Mouse (Mus musculus): ENCODE data around the gene Birc3. TPM values are rescaled to one million over a fixed set of nuclear protein-coding genes. Genes with fewer than 3 reads are reported as not detected.
A peak's percentile ranks its signal among the peaks of the same experiment; 100 is the strongest.

Birc3 gene
- polyA plus RNA-seq, 1 experiment from 2014 or later = 5.6 TPM

- H3K9me3 ChIP-seq (ENCODE audit: low read depth, low read length) = no peaks in the 10 kb centered on the region
- H3K4me3 ChIP-seq (ENCODE audit: low read depth, low read length) = no peak overlapping the region
- H3K36me3 ChIP-seq (ENCODE audit: insufficient read depth) = no peaks in the 10 kb centered on the region
- H3K27ac ChIP-seq (ENCODE audit: low read depth) = no peak overlapping the region
- H3K27me3 ChIP-seq (ENCODE audit: insufficient read depth, low read length) = no peaks in the 10 kb centered on the region
- no peak for ATAC-seq (ENCODE audit: insufficient read depth)
- no peak for DNase-seq
- WGBS = 86% methylated on average over 8 of the region's 8 CpGs
- no peaks in the 10 kb centered on the region for H3K4me1 ChIP-seq (ENCODE audit: insufficient read depth)
- TF ChIP-seq CTCF (IDR thresholded peaks at IDR 0.05; ENCODE audit: low read depth) = no peak
- H3K9ac ChIP-seq = no peak overlapping the region
- no peak overlapping the region for H3K4me2 ChIP-seq
Measured at GRCm38 (mm10) chr9:7851841-7852240, 21.1 kb downstream of the Birc3 start.

DNA sequence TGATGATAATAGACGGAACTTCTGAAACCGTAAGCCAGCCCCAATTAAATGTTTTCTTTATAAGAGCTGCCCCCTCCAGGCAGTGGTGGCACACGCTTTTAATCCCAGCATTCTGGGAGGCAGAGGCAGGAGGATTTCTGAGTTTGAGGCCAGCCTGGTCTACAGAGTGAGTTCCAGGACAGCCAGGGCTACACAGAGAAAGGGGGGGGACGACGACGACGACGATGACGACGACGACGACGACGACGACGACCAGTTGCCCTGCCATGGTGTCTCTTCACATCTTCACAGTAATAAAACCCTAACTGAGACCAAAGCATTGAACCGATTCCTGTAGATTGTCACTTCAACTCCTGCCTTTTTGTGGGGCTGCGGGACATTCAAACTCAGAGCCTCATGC is 24.8 kb downstream of the Birc3 start:
- 92% methylated on average over 18 of the region's 18 CpGs for WGBS
- H3K9ac ChIP-seq = no peak overlapping the region
- ATAC-seq (ENCODE audit: insufficient read depth) (no peak), DNase-seq (no peak)
- H3K4me2 ChIP-seq = no peak overlapping the region
- no peaks in the 10 kb centered on the region for H3K4me1 ChIP-seq (ENCODE audit: insufficient read depth)
- no peaks in the 10 kb centered on the region for H3K9me3 ChIP-seq (ENCODE audit: low read depth, low read length)
- H3K27me3 ChIP-seq (ENCODE audit: insufficient read depth, low read length) = no peaks in the 10 kb centered on the region
- no peak for TF ChIP-seq CTCF (IDR thresholded peaks at IDR 0.05; ENCODE audit: low read depth)
- H3K36me3 ChIP-seq (ENCODE audit: insufficient read depth) = no peaks in the 10 kb centered on the region
- H3K27ac ChIP-seq (ENCODE audit: low read depth) = no peak overlapping the region
- H3K4me3 ChIP-seq (ENCODE audit: low read depth, low read length) = no peak overlapping the region

DNA sequence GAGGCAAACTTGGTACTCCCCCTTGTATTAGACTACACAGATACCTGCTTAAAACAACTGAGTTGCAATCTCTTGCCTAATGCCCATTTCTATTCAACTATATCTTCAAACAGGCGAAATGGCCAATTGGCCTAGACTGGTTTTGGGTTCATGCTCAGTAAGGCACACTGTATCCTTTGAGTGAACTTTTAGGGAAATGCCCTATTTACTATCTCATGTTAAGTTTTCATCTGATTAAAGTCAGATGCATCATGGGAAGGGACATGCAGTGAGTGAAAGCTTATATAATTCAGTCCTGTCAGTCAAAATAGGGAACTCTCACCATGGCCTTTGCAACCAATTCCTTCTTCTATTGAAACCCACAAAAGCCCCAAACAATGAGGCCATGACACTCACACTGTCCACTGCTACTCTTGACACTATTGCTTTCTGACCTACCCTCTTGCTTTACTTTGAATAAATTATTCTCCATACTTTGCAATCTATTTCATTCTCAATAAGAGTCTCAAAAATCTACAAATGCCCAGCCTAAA is 26.3 kb downstream of the Birc3 start:
- H3K4me2 ChIP-seq = no peak overlapping the region
- no peak for TF ChIP-seq CTCF (IDR thresholded peaks at IDR 0.05; ENCODE audit: low read depth)
- ATAC-seq (ENCODE audit: insufficient read depth) (no peak), DNase-seq (no peak)
- no peaks in the 10 kb centered on the region for H3K36me3 ChIP-seq (ENCODE audit: insufficient read depth)
- 83% methylated on average over 1 of the region's 1 CpGs for WGBS
- no peak overlapping the region for H3K9ac ChIP-seq
- no peak overlapping the region for H3K4me3 ChIP-seq (ENCODE audit: low read depth, low read length)
- no peaks in the 10 kb centered on the region for H3K4me1 ChIP-seq (ENCODE audit: insufficient read depth)
- no peaks in the 10 kb centered on the region for H3K27me3 ChIP-seq (ENCODE audit: insufficient read depth, low read length)
- no peaks in the 10 kb centered on the region for H3K9me3 ChIP-seq (ENCODE audit: low read depth, low read length)
- H3K27ac ChIP-seq (ENCODE audit: low read depth) = no peak overlapping the region

DNA sequence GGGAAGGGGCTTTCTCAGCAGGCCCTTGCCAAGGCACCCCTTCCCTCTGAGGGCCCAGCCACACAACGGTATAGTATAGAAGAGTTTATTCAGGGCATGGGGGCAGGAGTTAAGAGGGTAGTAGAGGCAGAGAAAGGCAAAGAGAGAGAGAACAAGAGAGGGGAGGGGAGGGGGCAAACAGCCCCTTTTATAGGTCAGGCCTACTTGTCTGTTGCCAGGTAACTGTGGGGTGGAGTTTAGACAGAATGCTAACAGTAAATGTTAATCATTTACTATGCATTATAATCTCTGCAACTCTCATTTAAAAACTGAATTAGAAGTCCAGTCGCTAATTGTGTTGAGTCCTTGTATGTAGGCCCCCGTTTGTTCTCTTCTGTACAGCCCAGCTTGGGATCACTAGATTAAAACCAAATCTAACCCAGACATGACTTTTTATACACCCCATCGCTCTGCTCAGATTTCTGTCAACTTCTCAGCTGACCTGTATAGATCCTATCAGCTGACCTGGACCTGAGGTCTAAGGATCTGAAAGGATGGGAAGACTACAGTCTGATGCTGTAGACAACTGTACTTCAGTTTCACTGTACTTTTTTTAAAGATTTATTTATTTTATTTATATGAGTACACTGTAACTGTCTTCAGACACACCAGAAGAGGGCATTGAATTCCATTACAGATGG is 27.6 kb downstream of the Birc3 start:
- no peaks in the 10 kb centered on the region for H3K27me3 ChIP-seq (ENCODE audit: insufficient read depth, low read length)
- WGBS = 61% methylated on average over 4 of the region's 4 CpGs
- TF ChIP-seq CTCF (IDR thresholded peaks at IDR 0.05; ENCODE audit: low read depth) = no peak
- H3K4me2 ChIP-seq = no peak overlapping the region
- no peaks in the 10 kb centered on the region for H3K9me3 ChIP-seq (ENCODE audit: low read depth, low read length)
- ATAC-seq (ENCODE audit: insufficient read depth) = peak; percentile 59; the same call in 1 of the 2 replicates
- no peak overlapping the region for H3K4me3 ChIP-seq (ENCODE audit: low read depth, low read length)
- H3K36me3 ChIP-seq (ENCODE audit: insufficient read depth) = no peaks in the 10 kb centered on the region
- no peak overlapping the region for H3K27ac ChIP-seq (ENCODE audit: low read depth)
- DNase-seq = peak; percentile 20
- H3K4me1 ChIP-seq (ENCODE audit: insufficient read depth) = no peaks in the 10 kb centered on the region
- no peak overlapping the region for H3K9ac ChIP-seq

- Histone ChIP-seq H3K9me3 (ENCODE audit: low read depth, low read length) (no peaks in the 10 kb centered on the region), H3K4me2 (no peak overlapping the region), H3K9ac (no peak overlapping the region), H3K36me3 (ENCODE audit: insufficient read depth) (no peaks in the 10 kb centered on the region), H3K27ac (ENCODE audit: low read depth) (no peak overlapping the region), H3K27me3 (ENCODE audit: insufficient read depth, low read length) (no peaks in the 10 kb centered on the region), H3K4me1 (ENCODE audit: insufficient read depth) (no peaks in the 10 kb centered on the region), H3K4me3 (ENCODE audit: low read depth, low read length) (no peak overlapping the region)
- DNase-seq (no peak), ATAC-seq (ENCODE audit: insufficient read depth) (no peak)
- TF ChIP-seq CTCF (IDR thresholded peaks at IDR 0.05; ENCODE audit: low read depth) = no peak
- WGBS = 61% methylated on average over 6 of the region's 6 CpGs
Measured at GRCm38 (mm10) chr9:7841221-7841620, 31.8 kb downstream of the Birc3 start.

DNA sequence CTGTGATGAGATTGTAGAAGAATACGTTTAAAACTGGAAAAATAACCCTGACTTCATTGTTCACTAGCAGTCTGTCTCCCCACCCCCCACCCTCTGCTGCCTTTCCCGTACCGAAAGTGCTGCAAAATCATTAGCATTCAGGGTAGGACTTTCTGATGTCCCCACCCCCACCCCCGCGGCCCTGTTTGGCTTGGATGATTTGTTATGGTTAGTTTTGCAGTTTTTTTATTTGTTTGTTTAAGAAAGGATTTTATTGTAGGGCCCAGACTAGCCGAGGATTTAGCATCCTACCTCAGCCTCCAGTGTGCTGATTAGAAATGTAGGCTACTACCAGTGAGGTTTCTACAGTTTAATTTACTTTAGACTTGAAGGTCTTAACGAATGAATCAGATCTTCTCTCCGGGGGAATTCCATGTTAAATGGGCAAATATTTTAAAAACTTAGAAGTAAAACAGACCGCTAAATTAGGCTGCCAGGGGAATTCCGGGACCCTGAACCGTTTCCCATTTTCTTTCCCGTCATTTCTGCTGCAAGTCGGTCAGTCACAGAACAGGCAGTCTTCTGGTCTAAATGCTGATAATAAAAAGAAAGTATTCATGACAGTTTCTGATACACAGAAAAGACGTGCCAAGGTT is 35.1 kb downstream of the Birc3 start:
- DNase-seq (peak; percentile 61), ATAC-seq (ENCODE audit: insufficient read depth) (peak; percentile 5; the same call in 1 of the 2 replicates)
- 11% methylated on average over 14 of the region's 14 CpGs for WGBS
- Histone ChIP-seq H3K4me2 (peak overlapping the region; percentile 83), H3K27ac (ENCODE audit: low read depth) (peak overlapping the region; percentile 99), H3K36me3 (ENCODE audit: insufficient read depth) (peaks cover 15% of the 10 kb centered on the region; the same call in 1 of the 2 replicates), H3K9ac (peak overlapping the region; percentile 89), H3K9me3 (ENCODE audit: low read depth, low read length) (no peaks in the 10 kb centered on the region), H3K4me1 (ENCODE audit: insufficient read depth) (peaks cover 7% of the 10 kb centered on the region; the same call in 1 of the 2 replicates), H3K4me3 (ENCODE audit: low read depth, low read length) (peak overlapping the region; percentile 73), H3K27me3 (ENCODE audit: insufficient read depth, low read length) (no peaks in the 10 kb centered on the region)
- no peak for TF ChIP-seq CTCF (IDR thresholded peaks at IDR 0.05; ENCODE audit: low read depth)
